Mouse (Mus musculus): Measurements from ENCODE around the gene Ache. TPM values are rescaled to one million over a fixed set of nuclear protein-coding genes. Genes with fewer than 3 reads are reported as not detected.
A peak's percentile ranks its signal among the peaks of the same experiment; 100 is the strongest.
"Not testable (repeated sequence)": the region's sequence is repeated elsewhere in the genome, so short reads cannot be mapped to it uniquely, and the experiment has no call there.

Ache gene
- polyA plus RNA-seq (2015; fragmentation: Nextera tagmentation; extraction: Ambion mirVana): 86.8 and 102 TPM in 2 replicates

GRCm38 (mm10) chr5:137287032-137287952 is at the start of gene Ache:
TSS of gene Ache (plus strand) at chr5:137287519.
- peak within 1 kb of the TSS; percentile 74 for H3K9ac ChIP-seq (ENCODE audit: low read depth, low read length)
- no peaks in the 10 kb centered on the region for H3K36me3 ChIP-seq (ENCODE audit: control insufficient read depth, insufficient read depth, low read length)
- no peaks in the 10 kb centered on the region for H3K9me3 ChIP-seq (ENCODE audit: control insufficient read depth, low read length)
- H3K4me2 ChIP-seq (ENCODE audit: low read length): peak within 1 kb of the TSS; percentile 93
- peaks cover 13% of the 10 kb centered on the region for H3K27me3 ChIP-seq (replicated peaks; ENCODE audit: control insufficient read depth, insufficient read depth, low read length)
- ATAC-seq: peak; percentile 80
- H3K4me1 ChIP-seq (ENCODE audit: control insufficient read depth, insufficient read depth, low read depth, low read length): peaks cover 14% of the 10 kb centered on the region
- H3K27ac ChIP-seq (ENCODE audit: low read depth, low read length): peak within 1 kb of the TSS; percentile 77
- H3K4me3 ChIP-seq (ENCODE audit: low read length): peak within 1 kb of the TSS; percentile 66
- under 1% methylated on average over 31 of the region's 40 CpGs for WGBS

GRCm38 (mm10) chr5:137263897-137264720 is 23.2 kb upstream of the Ache start:
- H3K27ac ChIP-seq (ENCODE audit: low read depth, low read length): no peak overlapping the region
- H3K4me3 ChIP-seq (ENCODE audit: low read length): no peak overlapping the region
- ATAC-seq: no peak
- WGBS: 86% methylated on average over 14 of the region's 14 CpGs
- no peaks in the 10 kb centered on the region for H3K4me1 ChIP-seq (ENCODE audit: control insufficient read depth, insufficient read depth, low read depth, low read length)
- no peaks in the 10 kb centered on the region for H3K9me3 ChIP-seq (ENCODE audit: control insufficient read depth, low read length)
- H3K36me3 ChIP-seq (ENCODE audit: control insufficient read depth, insufficient read depth, low read length): no peaks in the 10 kb centered on the region
- no peak overlapping the region for H3K4me2 ChIP-seq (ENCODE audit: low read length)
- no peaks in the 10 kb centered on the region for H3K27me3 ChIP-seq (replicated peaks; ENCODE audit: control insufficient read depth, insufficient read depth, low read length)
- H3K9ac ChIP-seq (ENCODE audit: low read depth, low read length): no peak overlapping the region

- WGBS: 95% methylated on average over 11 of the region's 11 CpGs
- Histone ChIP-seq H3K9ac (ENCODE audit: low read depth, low read length) (no peak overlapping the region), H3K4me3 (ENCODE audit: low read length) (no peak overlapping the region), H3K36me3 (ENCODE audit: control insufficient read depth, insufficient read depth, low read length) (no peaks in the 10 kb centered on the region), H3K4me2 (ENCODE audit: low read length) (no peak overlapping the region), H3K9me3 (ENCODE audit: control insufficient read depth, low read length) (no peaks in the 10 kb centered on the region), H3K27ac (ENCODE audit: low read depth, low read length) (no peak overlapping the region), H3K4me1 (ENCODE audit: control insufficient read depth, insufficient read depth, low read depth, low read length) (no peaks in the 10 kb centered on the region), H3K27me3 (replicated peaks; ENCODE audit: control insufficient read depth, insufficient read depth, low read length) (no peaks in the 10 kb centered on the region)
- no peak for ATAC-seq
These were observed 22.5 kb upstream of the Ache start for GRCm38 (mm10) chr5:137264787-137265186.

- Histone ChIP-seq H3K9ac (ENCODE audit: low read depth, low read length) (0 out of 2 replicates have a peak overlapping the region, but pooled peaks have one; percentile 1), H3K4me3 (ENCODE audit: low read length) (no peak overlapping the region), H3K27me3 (replicated peaks; ENCODE audit: control insufficient read depth, insufficient read depth, low read length) (no peaks in the 10 kb centered on the region), H3K4me1 (ENCODE audit: control insufficient read depth, insufficient read depth, low read depth, low read length) (no peaks in the 10 kb centered on the region), H3K27ac (ENCODE audit: low read depth, low read length) (no peak overlapping the region), H3K9me3 (ENCODE audit: control insufficient read depth, low read length) (no peaks in the 10 kb centered on the region; the same call in 1 of the 2 replicates), H3K36me3 (ENCODE audit: control insufficient read depth, insufficient read depth, low read length) (no peaks in the 10 kb centered on the region), H3K4me2 (ENCODE audit: low read length) (no peak overlapping the region)
- WGBS: 41% methylated on average over 14 of the region's 18 CpGs
- no peak for ATAC-seq
These were observed 19.0 kb upstream of the Ache start for GRCm38 (mm10) chr5:137268131-137268910.

- no peaks in the 10 kb centered on the region; the same call in 1 of the 2 replicates for H3K9me3 ChIP-seq (ENCODE audit: control insufficient read depth, low read length)
- peak overlapping the region; percentile 40 for H3K4me2 ChIP-seq (ENCODE audit: low read length)
- peak; percentile 82 for ATAC-seq
- H3K4me3 ChIP-seq (ENCODE audit: low read length): no peak overlapping the region
- 0 out of 2 replicates have a peak overlapping the region, but pooled peaks have one; percentile 36 for H3K27ac ChIP-seq (ENCODE audit: low read depth, low read length)
- H3K36me3 ChIP-seq (ENCODE audit: control insufficient read depth, insufficient read depth, low read length): no peaks in the 10 kb centered on the region
- 47% methylated on average over 18 of the region's 18 CpGs for WGBS
- no peak overlapping the region; the same call in 1 of the 2 replicates for H3K9ac ChIP-seq (ENCODE audit: low read depth, low read length)
- no peaks in the 10 kb centered on the region for H3K4me1 ChIP-seq (ENCODE audit: control insufficient read depth, insufficient read depth, low read depth, low read length)
- no peaks in the 10 kb centered on the region for H3K27me3 ChIP-seq (replicated peaks; ENCODE audit: control insufficient read depth, insufficient read depth, low read length)
These were observed 9.7 kb upstream of the Ache start for GRCm38 (mm10) chr5:137277360-137278342.

- H3K36me3 ChIP-seq (ENCODE audit: control insufficient read depth, insufficient read depth, low read length); H3K9me3 ChIP-seq (ENCODE audit: control insufficient read depth, low read length); H3K27ac ChIP-seq (ENCODE audit: low read depth, low read length); H3K4me2 ChIP-seq (ENCODE audit: low read length); H3K4me1 ChIP-seq (ENCODE audit: control insufficient read depth, insufficient read depth, low read depth, low read length); H3K4me3 ChIP-seq (ENCODE audit: low read length); ATAC-seq; H3K27me3 ChIP-seq (replicated peaks; ENCODE audit: control insufficient read depth, insufficient read depth, low read length); H3K9ac ChIP-seq (ENCODE audit: low read depth, low read length): not testable (repeated sequence)
- WGBS: 84% methylated on average over 4 of the region's 6 CpGs
These were observed 2.9 kb upstream of the Ache start for GRCm38 (mm10) chr5:137284411-137284810.

- no peak for ATAC-seq
These were observed 2.3 kb upstream of the Ache start for GRCm38 (mm10) chr5:137285045-137285444.

GRCm38 (mm10) chr5:137285986-137286385 is 1.3 kb upstream of the Ache start:
- 63% methylated on average over 7 of the region's 7 CpGs for WGBS
- H3K9ac ChIP-seq (ENCODE audit: low read depth, low read length): no peak overlapping the region

More at GRCm38 (mm10) chr5:137285045-137285444, 2.3 kb upstream of the Ache start:
- H3K36me3 ChIP-seq (ENCODE audit: control insufficient read depth, insufficient read depth, low read length): no peaks in the 10 kb centered on the region
- H3K4me3 ChIP-seq (ENCODE audit: low read length): no peak overlapping the region
- no peak overlapping the region for H3K27ac ChIP-seq (ENCODE audit: low read depth, low read length)
- H3K27me3 ChIP-seq (replicated peaks; ENCODE audit: control insufficient read depth, insufficient read depth, low read length): peaks cover 3% of the 10 kb centered on the region; the same call in 1 of the 2 replicates
- H3K9me3 ChIP-seq (ENCODE audit: control insufficient read depth, low read length): no peaks in the 10 kb centered on the region
- WGBS: 65% methylated on average over 5 of the region's 5 CpGs
- no peak overlapping the region for H3K4me2 ChIP-seq (ENCODE audit: low read length)
- peaks cover 10% of the 10 kb centered on the region for H3K4me1 ChIP-seq (ENCODE audit: control insufficient read depth, insufficient read depth, low read depth, low read length)
- no peak overlapping the region for H3K9ac ChIP-seq (ENCODE audit: low read depth, low read length)

More at GRCm38 (mm10) chr5:137285986-137286385, 1.3 kb upstream of the Ache start:
- Histone ChIP-seq H3K27ac (ENCODE audit: low read depth, low read length) (peak overlapping the region; percentile 77), H3K27me3 (replicated peaks; ENCODE audit: control insufficient read depth, insufficient read depth, low read length) (peaks cover 7% of the 10 kb centered on the region), H3K4me2 (ENCODE audit: low read length) (peak overlapping the region; percentile 93), H3K4me3 (ENCODE audit: low read length) (no peak overlapping the region), H3K9me3 (ENCODE audit: control insufficient read depth, low read length) (no peaks in the 10 kb centered on the region), H3K36me3 (ENCODE audit: control insufficient read depth, insufficient read depth, low read length) (no peaks in the 10 kb centered on the region), H3K4me1 (ENCODE audit: control insufficient read depth, insufficient read depth, low read depth, low read length) (peaks cover 14% of the 10 kb centered on the region)
- ATAC-seq: no peak

All from hindbrain, embryonic 16.5 days (tissue).